Mouse (Mus musculus) embryonic facial prominence, embryonic 14.5 days (tissue): Measurements from ENCODE around the gene Kif6. TPM values are rescaled to one million over a fixed set of nuclear protein-coding genes. Genes with fewer than 3 reads are reported as not detected.

Source experiments
- ATAC-seq: fragments of 200-750 bp; cut with Nextera tagmentation; 2 replicates; pipeline ENCODE4 v1.8.0; 2017; ENCODE audit warnings: low read depth, moderate number of reproducible peaks, moderate TSS enrichment
- DNase-seq: peaks from one replicate; pipeline ENCODE4 v3.0.0-alpha.2; 2015; ENCODE audit warnings: low spot score
- H3K27ac ChIP-seq: fragments of 300-500 bp; sonication (generic); replicated peaks from 2 replicates; pipeline ENCODE4 v1.5.1; 2014; ENCODE audit warnings: low read depth, mild to moderate bottlenecking, low read length, moderate library complexity
- H3K27me3 ChIP-seq: fragments of 300-500 bp; sonication (generic); replicated peaks from 2 replicates; pipeline ENCODE4 v1.6.1; 2014; ENCODE audit warnings: low read length; ENCODE audit not compliant: control insufficient read depth, insufficient read depth
- H3K36me3 ChIP-seq: fragments of 300-500 bp; sonication (generic); 2 replicates; pipeline ENCODE4 v1.6.1; 2014; ENCODE audit warnings: low read length, mixed read lengths; ENCODE audit not compliant: control insufficient read depth, insufficient read depth
- H3K4me1 ChIP-seq: fragments of 300-500 bp; sonication (generic); 2 replicates; pipeline ENCODE4 v1.6.1; 2014; ENCODE audit warnings: antibody characterized with exemption, low read length; ENCODE audit not compliant: control insufficient read depth, insufficient read depth
- H3K4me2 ChIP-seq: fragments of 300-500 bp; sonication (generic); 2 replicates; pipeline ENCODE4 v1.6.1; 2014; ENCODE audit warnings: low read depth, mild to moderate bottlenecking, low read length, moderate library complexity, mixed read lengths
- H3K4me3 ChIP-seq: fragments of 300-500 bp; sonication (generic); 2 replicates; pipeline ENCODE4 v1.5.1; 2014; ENCODE audit warnings: low read depth, mild to moderate bottlenecking, low read length
- H3K9ac ChIP-seq: fragments of 300-500 bp; sonication (generic); 2 replicates; pipeline ENCODE4 v1.6.1; 2014; ENCODE audit warnings: low read depth, mild to moderate bottlenecking, low read length, moderate library complexity, mixed read lengths
- H3K9me3 ChIP-seq: fragments of 300-500 bp; sonication (generic); 2 replicates; pipeline ENCODE4 v1.6.1; 2016; ENCODE audit warnings: low read length; ENCODE audit not compliant: control insufficient read depth
- WGBS: fragments of 180-500 bp; shearing (Covaris S2); extraction: QIAGEN DNeasy Blood & Tissue Kit; methylation state at CpG from one replicate; pipeline ENCODE4 v1.1.7; 2014; 5-methylcytosine and 5-hydroxymethylcytosine counted together
- polyA plus RNA-seq: library from polyadenylated mRNA; unstranded; fragments of >200 nt; fragmentation: Nextera tagmentation; extraction: Ambion mirVana; gene quantifications from 2 replicates; pipeline ENCODE4 v1.2.1, GENCODE M21; 2014

Gene Kif6
- polyA plus RNA-seq, 1 experiment from 2014 or later, result 2.1 TPM

GRCm38 (mm10) chr17:49951856-49952607 is 337.1 kb downstream of the Kif6 start:
- Histone ChIP-seq H3K4me2 (peak overlapping the region; percentile 39), H3K27me3 (no peaks in the 10 kb centered on the region), H3K9me3 (no peaks in the 10 kb centered on the region), H3K36me3 (no peaks in the 10 kb centered on the region), H3K4me3 (peak overlapping the region; percentile 10), H3K9ac (peak overlapping the region; percentile 1; the same call in 1 of the 2 replicates), H3K27ac (no peak overlapping the region), H3K4me1 (no peaks in the 10 kb centered on the region)
- ATAC-seq, result peak; percentile 26; the same call in 1 of the 2 replicates
- DNase-seq, result peak; percentile 53
- WGBS, result 42% methylated on average over 22 of the region's 22 CpGs

DNA sequence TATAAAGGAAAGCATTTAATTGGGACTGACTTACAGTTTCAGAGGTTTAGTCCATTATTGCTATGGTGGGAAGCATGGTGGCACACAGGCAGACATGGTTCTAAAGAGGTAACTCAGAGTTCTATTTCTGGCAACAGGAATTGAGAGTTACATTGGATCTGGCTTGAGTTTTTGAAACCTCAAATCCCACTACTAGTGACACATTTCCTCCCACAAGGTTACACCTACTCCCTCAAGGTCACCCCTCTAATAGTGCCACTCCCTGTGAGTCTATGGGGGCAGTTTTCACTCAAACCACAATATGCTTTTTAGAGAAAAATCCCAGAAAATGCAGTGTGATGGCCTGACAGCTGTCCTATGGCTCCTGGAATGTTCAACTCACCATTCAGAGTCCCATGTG is 344.1 kb downstream of the Kif6 start:
- Histone ChIP-seq H3K9me3 (no peaks in the 10 kb centered on the region), H3K36me3 (no peaks in the 10 kb centered on the region), H3K4me3 (no peak overlapping the region), H3K27ac (no peak overlapping the region), H3K9ac (no peak overlapping the region), H3K27me3 (no peaks in the 10 kb centered on the region), H3K4me1 (peaks cover 3% of the 10 kb centered on the region; the same call in 1 of the 2 replicates), H3K4me2 (no peak overlapping the region)
- ATAC-seq, result no peak
- DNase-seq, result no peak

Other genes starting within 250 kb of the Kif6 start
- gene Mocs1, start 186.8 kb upstream of the Kif6 start, polyA plus RNA-seq, result 6.4 and 7.8 TPM in 2 replicates
- 8.0 and 8.6 TPM in 2 replicates for gene Daam2, start 50.8 kb upstream of the Kif6 start, polyA plus RNA-seq